Mouse (Mus musculus) CH12.LX (cell line): Measurements from ENCODE around the gene Hoxc4.

Experiments
- CHD2 ChIP-seq: IDR thresholded peaks from 2 replicates; pipeline ENCODE4 v1.6.1; 2011; ENCODE audit warnings: low read length, improper control_type of control experiment
- CTCF ChIP-seq, 2 experiments: IDR thresholded peaks in 1 of 2; conservative IDR thresholded peaks in 1 of 2; 2 replicates each; pipeline ENCODE4 v1.5.1; 2011 to 2012; ENCODE audit warnings: low read depth in 2 of 2, low read length in 2 of 2, improper control_type of control experiment in 1 of 2, inconsistent platforms in 1 of 2, mild to moderate bottlenecking in 1 of 2, moderate library complexity in 1 of 2
- E2F4 ChIP-seq: IDR thresholded peaks from 2 replicates; pipeline ENCODE4 v1.6.1; 2011; ENCODE audit warnings: low read depth, low read length, improper control_type of control experiment; ENCODE audit not compliant: insufficient replicate concordance
- EP300 ChIP-seq: IDR thresholded peaks from 2 replicates; pipeline ENCODE4 v1.6.1; 2011; ENCODE audit warnings: low read length, improper control_type of control experiment
- JUND ChIP-seq: conservative IDR thresholded peaks from 2 replicates; pipeline ENCODE4 v1.6.1; 2011; ENCODE audit warnings: low read depth, low read length, improper control_type of control experiment
- MAFK ChIP-seq: IDR thresholded peaks from 2 replicates; pipeline ENCODE4 v1.6.1; 2011; ENCODE audit warnings: low read length, improper control_type of control experiment; ENCODE audit not compliant: insufficient replicate concordance
- MAX ChIP-seq: IDR thresholded peaks from 2 replicates; pipeline ENCODE4 v1.6.1; 2011; ENCODE audit warnings: low read length, improper control_type of control experiment
- MYC ChIP-seq: IDR thresholded peaks from 2 replicates; pipeline ENCODE4 v1.6.1; 2011; ENCODE audit warnings: low read depth, mild to moderate bottlenecking, improper control_type of control experiment, low read length
- NELFE ChIP-seq: IDR thresholded peaks from 2 replicates; pipeline ENCODE4 v1.6.1; 2011; ENCODE audit warnings: low read depth, low read length, improper control_type of control experiment
- NRF1 ChIP-seq: IDR thresholded peaks from 2 replicates; pipeline ENCODE4 v1.6.1; 2014; ENCODE audit warnings: low read depth, mild to moderate bottlenecking, inconsistent platforms, low read length, improper control_type of control experiment, moderate library complexity
- POLR2A ChIP-seq: IDR thresholded peaks from 2 replicates; pipeline ENCODE4 v1.6.1; 2011; ENCODE audit warnings: low read depth, mild to moderate bottlenecking, improper control_type of control experiment, low read length
- POLR2AphosphoS2 ChIP-seq: IDR thresholded peaks from 2 replicates; pipeline ENCODE4 v1.6.1; 2011; ENCODE audit warnings: low read depth, low read length, improper control_type of control experiment
- UBTF ChIP-seq: IDR thresholded peaks from 2 replicates; pipeline ENCODE4 v1.6.1; 2012; ENCODE audit warnings: low read depth, mild to moderate bottlenecking, inconsistent platforms, low read length, improper control_type of control experiment, moderate library complexity
- ZKSCAN1 ChIP-seq: IDR thresholded peaks from 2 replicates; pipeline ENCODE4 v1.6.1; 2012; ENCODE audit warnings: low read depth, inconsistent platforms, low read length, improper control_type of control experiment, borderline replicate concordance

DNA sequence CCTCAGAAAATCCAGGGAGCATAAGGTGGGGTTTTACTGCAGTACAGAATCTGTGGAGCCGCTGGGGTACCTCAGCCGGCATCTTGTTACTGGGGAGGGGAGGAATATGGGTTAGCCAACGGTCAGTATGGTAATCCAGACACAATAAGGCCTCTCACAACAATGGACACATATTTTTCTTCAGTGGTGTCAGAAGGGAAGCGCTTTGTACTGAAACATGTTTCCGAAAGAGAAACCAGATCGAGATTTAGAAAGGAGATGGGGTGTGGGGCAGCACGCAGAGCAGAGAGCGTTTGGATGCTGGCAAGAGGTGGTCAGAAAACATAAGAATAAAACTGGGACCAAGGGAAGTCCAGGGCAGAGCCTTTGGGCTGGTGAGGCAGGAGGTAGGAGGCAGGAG lies 11.4 kb downstream of the Hoxc4 start:
- TF ChIP-seq POLR2A (no peak), CTCF (conservative IDR thresholded peaks at IDR 0.05 in 1 of 2, IDR thresholded peaks at IDR 0.05 in 1 of 2; ENCODE audit: low read depth in 2 of 2, low read length in 2 of 2) (no peak), NRF1 (no peak), MAFK (no peak), EP300 (no peak), MYC (no peak), POLR2AphosphoS2 (no peak), CHD2 (no peak), NELFE (no peak), UBTF (no peak), JUND (no peak), E2F4 (no peak), ZKSCAN1 (no peak), MAX (no peak)
